Mouse (Mus musculus) yolk sac, embryonic 10.5 days (tissue): ENCODE measurements around the gene Gm7982.
"Not testable (repeated sequence)": the region's sequence is repeated elsewhere in the genome, so short reads cannot be mapped to it uniquely, and the experiment has no call there.

Experiments
- DNase-seq: peaks from one replicate; pipeline ENCODE4 v3.0.0-alpha.2; 2017; ENCODE audit warnings: low spot score

The Gm7982 gene

DNA sequence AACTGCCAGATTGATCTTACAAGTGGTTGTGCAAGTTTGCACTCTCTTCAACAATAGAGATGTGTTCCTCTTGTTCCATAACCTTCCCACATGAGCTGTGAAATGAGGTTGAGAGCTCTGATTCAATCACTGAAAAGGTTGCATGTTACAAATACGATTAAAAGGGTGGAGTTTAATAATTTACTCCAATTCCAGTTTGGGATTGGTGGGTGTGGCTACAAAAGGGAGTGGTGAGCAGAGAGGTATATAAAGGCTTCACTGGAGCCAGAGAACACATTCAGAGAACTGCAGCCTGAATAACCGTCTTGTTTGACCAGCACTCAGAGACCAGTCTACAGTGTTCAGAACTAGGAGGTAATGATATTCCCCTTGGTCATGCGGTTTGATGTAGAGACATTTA is at the start of gene Gm7982:
Gene Gm7982 (plus strand): TSS at position 301 of the 400 bp plus-strand sequence.
- DNase-seq = not testable (repeated sequence)

GRCm38 (mm10) chr5:95736073-95736472 is 5.7 kb upstream of the Gm7982 start, which contains the start of gene Gm7978:
Gm7978 (minus strand) TSS chr5:95736173.
- not testable (repeated sequence) for DNase-seq

DNA sequence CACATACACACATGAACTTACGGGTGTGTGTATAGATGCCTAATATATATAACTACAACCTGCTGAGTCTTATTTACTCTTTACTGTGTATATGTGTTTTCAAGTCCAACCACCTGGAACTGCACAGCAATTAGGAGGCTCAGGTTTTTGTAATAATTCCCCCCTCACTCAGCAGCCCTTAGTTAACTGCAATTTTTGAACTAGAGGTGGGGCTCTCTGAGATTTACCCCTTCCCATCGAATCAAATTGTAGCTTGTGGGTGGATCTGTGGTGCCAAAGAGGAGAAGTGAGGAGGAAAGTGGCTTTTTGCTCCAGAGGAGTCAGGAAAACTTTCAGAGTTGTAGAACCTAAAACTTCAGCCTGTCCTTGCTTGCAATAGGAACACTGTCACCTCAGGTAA is 33.9 kb downstream of the Gm7982 start, which contains the start of gene E330014E10Rik:
Gene E330014E10Rik (plus strand): TSS at position 301 of the 400 bp plus-strand sequence.
- not testable (repeated sequence) for DNase-seq
